Mouse (Mus musculus) CH12.LX (cell line): ENCODE measurements around the gene Arl6ip4. TPM values are rescaled to one million over a fixed set of nuclear protein-coding genes. Genes with fewer than 3 reads are reported as not detected.

Experiments used
- DNase-seq: peaks from one replicate; pipeline ENCODE4 v3.0.0-alpha.2; 2013; ENCODE audit errors: extremely low read depth
- H3K27ac ChIP-seq: 2 replicates; pipeline ENCODE4 v1.5.1; 2012; ENCODE audit warnings: low read depth, mild to moderate bottlenecking, control low read depth, moderate library complexity; ENCODE audit not compliant: insufficient read depth
- H3K27me3 ChIP-seq: replicated peaks from 2 replicates; pipeline ENCODE3; 2012; ENCODE audit warnings: inconsistent platforms
- H3K36me3 ChIP-seq, 2 experiments: replicated peaks in 1 of 2; 2 replicates each; pipeline versions ENCODE3 to v1.6.1; 2012; ENCODE audit warnings: inconsistent platforms in 1 of 2, low read length in 1 of 2, mild to moderate bottlenecking in 1 of 2, mixed read lengths in 1 of 2, moderate library complexity in 1 of 2; ENCODE audit not compliant: control insufficient read depth in 1 of 2, insufficient read depth in 1 of 2
- H3K4me1 ChIP-seq, 2 experiments: 2 replicates each; pipeline ENCODE4 v1.6.1; 2012; ENCODE audit warnings: inconsistent platforms in 1 of 2, moderate library complexity in 1 of 2; ENCODE audit not compliant: insufficient read depth in 2 of 2, control insufficient read depth in 1 of 2
- H3K4me2 ChIP-seq: 2 replicates; pipeline ENCODE4 v1.6.1; 2012; ENCODE audit warnings: low read depth, mild to moderate bottlenecking, control low read depth; ENCODE audit not compliant: poor library complexity, insufficient read depth, severe bottlenecking
- H3K4me3 ChIP-seq, 3 experiments: fragments of 150-350 bp in 1 of 3; sonication (generic) in 1 of 3; replicated peaks in 1 of 3; 2 replicates each; pipeline versions ENCODE3 to v1.5.1; 2011 to 2012; ENCODE audit warnings: low read depth in 2 of 3, low read length in 2 of 3, mild to moderate bottlenecking in 2 of 3, moderate library complexity in 2 of 3, control low read depth in 1 of 3, improper control_type of control experiment in 1 of 3, inconsistent platforms in 1 of 3, mixed read lengths in 1 of 3; ENCODE audit not compliant: poor library complexity in 1 of 3
- H3K79me2 ChIP-seq: replicated peaks from 2 replicates; pipeline ENCODE4 v1.6.1; 2012; ENCODE audit warnings: mild to moderate bottlenecking, moderate library complexity; ENCODE audit not compliant: control insufficient read depth, poor library complexity, insufficient read depth, severe bottlenecking; ENCODE audit errors: extremely low read depth
- H3K9ac ChIP-seq: 2 replicates; pipeline ENCODE4 v1.6.1; 2012; ENCODE audit warnings: low read depth, mild to moderate bottlenecking, control low read depth, moderate library complexity; ENCODE audit not compliant: insufficient read depth
- H3K9me3 ChIP-seq: replicated peaks from 2 replicates; pipeline ENCODE3; 2012; ENCODE audit warnings: low read length, inconsistent platforms, mixed read lengths
- CHD1 ChIP-seq: IDR thresholded peaks from 2 replicates; pipeline ENCODE4 v1.6.1; 2012; ENCODE audit warnings: low read depth, low read length, improper control_type of control experiment, inconsistent platforms
- CHD2 ChIP-seq: IDR thresholded peaks from 2 replicates; pipeline ENCODE4 v1.6.1; 2011; ENCODE audit warnings: low read length, improper control_type of control experiment
- E2F4 ChIP-seq: IDR thresholded peaks from 2 replicates; pipeline ENCODE4 v1.6.1; 2011; ENCODE audit warnings: low read depth, low read length, improper control_type of control experiment; ENCODE audit not compliant: insufficient replicate concordance
- ETS1 ChIP-seq: conservative IDR thresholded peaks from 2 replicates; pipeline ENCODE4 v1.6.1; 2012; ENCODE audit warnings: low read depth, mild to moderate bottlenecking, inconsistent platforms, low read length, improper control_type of control experiment, moderate library complexity
- GABPA ChIP-seq: IDR thresholded peaks from 2 replicates; pipeline ENCODE4 v1.6.1; 2012; ENCODE audit warnings: low read depth, low read length, improper control_type of control experiment, inconsistent platforms; ENCODE audit not compliant: insufficient replicate concordance
- HCFC1 ChIP-seq: IDR thresholded peaks from 2 replicates; pipeline ENCODE4 v1.6.1; 2012; ENCODE audit warnings: low read depth, mild to moderate bottlenecking, inconsistent platforms, low read length, improper control_type of control experiment
- JUN ChIP-seq: IDR thresholded peaks from 2 replicates; pipeline ENCODE4 v1.6.1; 2011; ENCODE audit warnings: low read depth, mild to moderate bottlenecking, low read length, improper control_type of control experiment, moderate library complexity; ENCODE audit not compliant: insufficient read depth
- KAT2A ChIP-seq: IDR thresholded peaks from 2 replicates; pipeline ENCODE4 v1.6.1; 2012; ENCODE audit warnings: low read length, improper control_type of control experiment, inconsistent platforms; ENCODE audit not compliant: insufficient replicate concordance
- MAX ChIP-seq: IDR thresholded peaks from 2 replicates; pipeline ENCODE4 v1.6.1; 2011; ENCODE audit warnings: low read length, improper control_type of control experiment
- MAZ ChIP-seq: IDR thresholded peaks from 2 replicates; pipeline ENCODE4 v1.6.1; 2012; ENCODE audit warnings: low read depth, mild to moderate bottlenecking, inconsistent platforms, low read length, improper control_type of control experiment, moderate library complexity
- MEF2A ChIP-seq: IDR thresholded peaks from 2 replicates; pipeline ENCODE4 v1.6.1; 2014; ENCODE audit warnings: low read depth, mild to moderate bottlenecking, inconsistent platforms, low read length, improper control_type of control experiment, borderline replicate concordance
- MXI1 ChIP-seq: IDR thresholded peaks from 2 replicates; pipeline ENCODE4 v1.6.1; 2011; ENCODE audit warnings: mild to moderate bottlenecking, low read depth, low read length, improper control_type of control experiment
- NRF1 ChIP-seq: IDR thresholded peaks from 2 replicates; pipeline ENCODE4 v1.6.1; 2014; ENCODE audit warnings: low read depth, mild to moderate bottlenecking, inconsistent platforms, low read length, improper control_type of control experiment, moderate library complexity
- SIN3A ChIP-seq: IDR thresholded peaks from 2 replicates; pipeline ENCODE4 v1.6.1; 2012; ENCODE audit warnings: low read length, improper control_type of control experiment, inconsistent platforms
- TBP ChIP-seq: conservative IDR thresholded peaks from 2 replicates; pipeline ENCODE4 v1.6.1; 2011; ENCODE audit warnings: low read depth, low read length, improper control_type of control experiment
- USF2 ChIP-seq: conservative IDR thresholded peaks from 2 replicates; pipeline ENCODE4 v1.6.1; 2011; ENCODE audit warnings: low read depth, low read length, improper control_type of control experiment
- ZC3H11A ChIP-seq: IDR thresholded peaks from 2 replicates; pipeline ENCODE4 v1.6.1; 2012; ENCODE audit warnings: low read depth, mild to moderate bottlenecking, inconsistent platforms, low read length, improper control_type of control experiment
- ZMIZ1 ChIP-seq: IDR thresholded peaks from 2 replicates; pipeline ENCODE4 v1.6.1; 2012; ENCODE audit warnings: low read depth, mild to moderate bottlenecking, inconsistent platforms, low read length, improper control_type of control experiment
- ZNF384 ChIP-seq: IDR thresholded peaks from 2 replicates; pipeline ENCODE4 v1.6.1; 2012; ENCODE audit warnings: low read depth, low read length, improper control_type of control experiment, inconsistent platforms
- dilution Hi-C: fragments of 300-500 bp; cut with MboI; formaldehyde crosslinking; loops from 2 replicates; pipeline ENCODE4 v1.14.3; 2020; ENCODE audit warnings: low sequenced_read_pairs; ENCODE audit not compliant: extremely low pct_unique_long_range_greater_than_20kb, extremely low pct_ligation_motif_present
- in situ Hi-C: fragments of 300-500 bp; cut with MboI; formaldehyde crosslinking; loops from 3 replicates; pipeline ENCODE4 v1.14.3; 2019; ENCODE audit warnings: low sequenced_read_pairs, low pct_ligation_motif_present, low pct_unique_long_range_greater_than_20kb, mixed read lengths
- polyA plus RNA-seq: library from polyadenylated mRNA; unstranded; fragments of >175 nt; gene quantifications from 2 replicates; pipeline ENCODE4 v1.2.1, GENCODE M21; 2012; ENCODE audit warnings: low read depth; ENCODE audit not compliant: insufficient read length
- total RNA-seq, 2 experiments: library from RNA; depleted of rRNA; stranded (reverse); fragments of 300-350 nt in 1 of 2; fragments of >200 nt in 1 of 2; gene quantifications; 2 replicates each; pipeline ENCODE4 v1.2.3; 2012 to 2014

Arl6ip4 gene
- total and polyA plus RNA-seq, 3 experiments, result 37.2 to 130 (median 63.2) TPM

GRCm38 (mm10) chr5:124119204-124119603 lies 3.3 kb downstream of the Arl6ip4 start:
- Histone ChIP-seq H3K79me2 (peaks cover 10% of the 10 kb centered on the region), H3K9me3 (no peaks in the 10 kb centered on the region), H3K4me2 (no peak overlapping the region), H3K27ac (no peak overlapping the region), H3K36me3 (peaks cover 67 to 83% of the 10 kb centered on the region in 2 experiments), H3K4me1 (peaks cover 11 to 50% of the 10 kb centered on the region in 2 experiments), H3K27me3 (no peaks in the 10 kb centered on the region), H3K9ac (no peak overlapping the region), H3K4me3 (no peak overlapping the region)
- dilution Hi-C loops, result no loop called here
- in situ Hi-C loops, result loop anchor here (5.0 kb wide), 1 partner anchor 33 kb away; no protein-coding TSS in a partner anchor
- TF ChIP-seq ETS1, result no peak
- no peak for TF ChIP-seq MXI1
- no peak for TF ChIP-seq CHD2
- no peak for TF ChIP-seq NRF1
- TF ChIP-seq HCFC1, result no peak
- TF ChIP-seq KAT2A, result no peak
- no peak for TF ChIP-seq ZC3H11A
- no peak for TF ChIP-seq MAX
- TF ChIP-seq SIN3A, result no peak
- TF ChIP-seq CHD1, result no peak
- no peak for TF ChIP-seq MAZ
- TF ChIP-seq TBP, result no peak
- TF ChIP-seq USF2, result no peak
- DNase-seq, result no peak

GRCm38 (mm10) chr5:124122357-124122756 lies 6.5 kb downstream of the Arl6ip4 start:
- Histone ChIP-seq H3K27me3 (no peaks in the 10 kb centered on the region), H3K4me1 (peaks cover 5 to 36% of the 10 kb centered on the region in 2 experiments), H3K4me2 (no peak overlapping the region), H3K9ac (no peak overlapping the region)
- in situ Hi-C loops, result no loop called here
- no peak for DNase-seq
- TF ChIP-seq E2F4 (no peak), ZC3H11A (no peak), HCFC1 (no peak), MAZ (no peak), MEF2A (no peak), ZNF384 (no peak), MAX (no peak), JUN (no peak), GABPA (no peak), MXI1 (no peak), TBP (no peak), ZMIZ1 (no peak)
- TF ChIP-seq, all 38 proteins: peak for 0
- Histone ChIP-seq H3K36me3 (peaks cover 64 to 98% of the 10 kb centered on the region in 2 experiments), H3K79me2 (no peaks in the 10 kb centered on the region), H3K27ac (no peak overlapping the region), H3K4me3 (no peak overlapping the region), H3K9me3 (no peaks in the 10 kb centered on the region)
- dilution Hi-C loops, result no loop called here
